Mouse (Mus musculus): ENCODE results near the gene Sptb.
A peak's percentile ranks its signal among the peaks of the same experiment; 100 is the strongest.

Gene Sptb

DNA sequence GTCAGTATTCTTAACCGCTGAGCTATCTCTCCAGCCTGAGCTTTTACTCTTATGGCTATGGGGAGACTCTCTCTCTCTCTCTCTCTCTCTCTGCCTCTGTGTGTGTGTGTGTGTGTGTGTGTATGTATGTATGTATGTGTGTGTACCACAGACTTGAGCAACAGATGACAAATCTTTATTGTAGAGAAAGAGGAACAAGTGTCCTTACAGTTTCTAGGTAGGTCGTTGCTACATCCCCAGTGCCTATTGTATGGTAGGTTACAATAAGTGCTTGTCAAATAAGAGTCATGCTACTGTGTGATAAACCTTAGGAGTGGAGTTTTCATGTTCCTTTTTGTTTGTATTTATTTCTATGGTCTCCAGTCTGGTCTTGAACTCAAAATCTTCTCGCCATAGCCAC, 170.2 kb downstream of the Sptb start:
- no peak for DNase-seq

DNA sequence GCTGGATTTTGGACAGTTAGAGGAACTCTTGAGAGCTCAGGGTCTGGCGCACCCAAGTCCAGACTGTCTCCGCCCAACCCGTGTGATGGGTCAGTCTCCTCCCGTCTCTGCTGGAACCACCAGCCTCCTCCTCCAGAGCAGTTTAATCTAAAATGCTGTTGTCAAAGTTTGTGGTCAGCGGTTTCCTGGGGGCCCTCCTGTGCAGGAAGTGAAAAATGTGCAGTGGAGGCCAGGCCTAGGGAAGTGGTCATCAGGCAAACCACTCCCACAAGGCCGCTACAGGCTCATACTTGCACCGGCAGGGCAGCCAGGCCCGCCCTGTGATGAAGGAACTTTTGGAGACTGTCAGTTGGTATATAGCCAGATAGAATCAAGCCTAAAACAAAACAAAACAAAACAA, 172.9 kb downstream of the Sptb start:
- DNase-seq, result peak; percentile 76

DNA sequence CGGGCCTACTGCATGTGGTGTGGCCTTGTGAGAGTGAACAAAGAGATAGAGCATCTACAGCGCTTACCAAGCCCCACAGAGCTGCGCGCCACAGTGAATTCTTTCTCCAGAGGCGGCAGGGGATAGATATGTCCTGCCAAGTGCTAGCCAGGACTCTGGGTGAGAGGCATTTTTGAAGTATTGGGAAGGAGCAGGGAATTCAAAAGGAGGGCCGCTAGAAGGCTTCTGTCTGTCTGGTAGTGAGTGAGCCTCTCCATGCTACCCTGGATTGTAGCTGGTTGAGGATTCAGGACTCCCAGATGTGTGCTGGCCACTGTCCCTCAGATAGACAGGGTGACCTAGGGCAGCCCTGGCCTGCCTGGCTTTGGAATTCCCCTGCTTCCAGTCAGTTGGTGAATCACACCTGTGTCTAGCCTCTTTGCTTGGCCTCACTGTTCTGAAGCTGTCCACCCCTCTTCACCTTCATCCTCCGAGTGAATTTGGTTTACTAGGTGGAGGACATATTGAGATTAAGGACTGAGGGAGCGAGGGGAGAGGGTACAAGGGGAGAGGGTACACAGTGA, 173.7 kb downstream of the Sptb start:
- DNase-seq, result no peak

DNA sequence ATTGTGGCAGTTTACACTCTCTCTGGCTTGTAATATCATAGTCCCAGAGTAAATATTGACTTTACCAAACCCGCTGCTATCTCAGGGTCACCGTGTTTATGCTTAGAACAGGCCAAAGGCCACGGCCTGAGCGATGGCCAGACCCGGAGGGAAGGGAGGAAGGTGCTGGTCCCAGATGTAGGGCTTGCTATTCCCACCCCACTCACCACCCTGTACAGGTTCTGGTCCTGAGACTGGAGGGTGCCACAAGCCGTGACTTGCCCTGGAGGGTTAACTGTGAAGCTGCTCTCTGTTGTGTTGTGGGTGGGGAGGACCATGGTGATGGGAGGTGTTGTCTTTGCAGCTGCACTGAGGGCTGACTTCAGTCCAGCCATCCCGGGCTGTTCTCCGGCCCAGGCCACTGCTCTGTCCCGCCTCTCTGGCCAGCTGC, 174.9 kb downstream of the Sptb start:
- no peak for DNase-seq

DNA sequence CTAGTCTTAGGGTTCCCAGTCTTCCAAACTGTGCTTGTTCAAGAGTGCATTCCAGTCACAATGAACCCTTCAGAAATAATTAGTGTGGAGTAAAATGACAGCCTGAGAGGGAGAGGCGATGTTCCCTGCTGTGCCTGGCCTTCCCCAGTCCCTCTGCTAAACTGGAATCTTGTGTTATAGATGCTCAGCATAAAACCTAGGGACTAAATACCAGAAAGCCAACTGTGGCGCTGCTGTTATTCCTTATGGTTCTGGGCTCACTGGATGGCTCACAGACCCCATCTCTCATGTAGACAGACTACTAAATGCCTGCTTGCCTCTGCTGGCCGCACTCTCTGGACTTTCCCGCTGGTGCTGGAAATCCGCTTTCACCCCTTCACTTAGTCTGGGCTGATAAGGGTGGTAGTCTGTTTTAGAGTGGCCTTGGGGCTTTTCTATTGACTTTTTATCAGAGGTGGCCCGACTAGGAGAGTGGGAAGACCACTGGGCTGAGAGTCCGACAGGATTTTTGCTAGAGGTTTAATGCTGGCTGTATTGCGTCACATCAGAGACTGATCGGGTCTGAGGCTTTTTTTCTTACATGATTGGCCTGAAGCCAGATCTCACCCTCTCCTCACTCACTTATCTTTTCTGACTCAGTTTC, 175.6 kb downstream of the Sptb start:
- DNase-seq, result no peak

DNA sequence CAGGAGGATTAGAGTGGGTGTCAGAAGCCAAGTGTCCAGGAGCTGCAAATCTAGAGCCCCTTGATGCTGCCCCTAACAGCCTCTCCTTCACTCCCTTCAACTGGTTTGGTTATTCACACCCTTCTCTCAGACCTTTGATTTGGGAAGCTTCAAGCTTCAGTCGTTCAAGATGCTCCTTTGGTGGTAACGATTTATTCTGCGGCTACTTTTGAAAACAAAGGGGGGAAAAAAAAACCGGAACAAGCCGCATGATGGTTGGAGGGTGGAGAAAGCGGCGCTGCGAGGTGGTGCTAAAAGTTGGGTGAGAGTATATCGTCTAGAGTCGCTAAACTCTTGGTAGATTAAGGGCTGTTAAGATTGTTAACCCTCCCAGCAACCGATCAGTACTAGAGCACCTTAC, 176.1 kb downstream of the Sptb start:
- no peak for DNase-seq

DNA sequence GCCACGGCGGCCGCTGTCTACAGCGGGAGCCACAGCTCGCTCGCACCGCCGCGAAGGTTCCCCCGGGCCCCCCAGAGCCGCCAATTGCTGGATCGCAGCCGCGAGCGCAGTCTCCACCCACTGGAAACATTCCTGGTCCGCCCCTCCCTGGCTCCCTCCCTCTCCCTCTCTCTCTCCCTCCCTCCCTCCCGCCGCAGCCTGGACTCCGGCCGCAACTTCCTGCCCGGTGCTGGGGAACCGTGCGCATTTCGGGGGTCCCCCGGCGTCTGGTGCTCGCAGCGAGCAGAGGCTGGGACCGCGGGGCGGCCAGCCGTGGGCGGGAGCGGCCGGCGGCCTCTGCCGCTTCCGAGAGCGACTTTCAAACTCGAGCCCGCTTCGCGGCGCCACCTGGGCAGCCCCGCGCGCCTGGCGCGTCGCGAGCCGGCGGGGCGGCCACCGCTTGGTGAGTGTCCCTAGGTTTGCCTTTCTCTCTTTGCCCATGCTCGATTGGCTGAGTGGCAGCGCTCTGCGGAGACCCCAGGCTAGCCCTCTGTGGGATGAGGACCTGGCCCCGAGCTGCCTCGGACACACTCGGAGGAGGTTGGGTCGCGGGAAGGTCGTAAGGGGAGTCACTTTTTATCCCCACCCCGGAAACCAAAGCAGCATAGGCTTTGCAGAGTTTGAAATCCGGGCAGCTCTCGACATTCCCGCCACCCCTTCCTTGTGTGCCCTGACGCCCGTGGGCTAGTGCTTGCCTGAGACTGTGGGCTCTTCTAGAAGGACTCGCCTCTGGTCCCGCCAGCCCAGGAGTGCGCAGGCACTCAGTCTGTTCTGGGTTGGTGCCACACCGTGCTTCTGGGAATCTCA, 176.7 kb downstream of the Sptb start:
- peak; percentile 77 to 82 for DNase-seq

DNA sequence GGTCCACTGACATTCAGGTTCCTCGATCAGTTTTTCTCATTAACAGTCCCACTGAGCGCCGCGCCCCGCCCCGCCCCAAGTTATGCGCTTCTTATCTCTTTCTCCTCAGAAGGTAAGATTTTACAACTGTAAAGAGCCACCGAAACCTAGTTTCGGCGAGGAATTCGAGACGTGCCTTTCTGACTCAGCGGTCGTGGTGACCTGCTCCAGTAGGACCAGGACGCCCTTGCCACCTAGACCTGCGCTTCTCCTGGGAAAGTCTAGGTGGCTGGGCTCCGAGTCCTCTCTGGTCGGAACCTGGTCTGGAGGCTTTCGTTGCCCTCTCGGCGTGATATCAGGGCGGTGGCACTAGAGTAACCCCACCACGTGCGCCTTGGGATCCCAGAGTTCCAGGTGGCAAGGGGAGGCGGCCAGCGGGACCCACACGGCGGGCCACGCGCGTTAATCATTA, 177.4 kb downstream of the Sptb start:
- DNase-seq, result no peak

DNA sequence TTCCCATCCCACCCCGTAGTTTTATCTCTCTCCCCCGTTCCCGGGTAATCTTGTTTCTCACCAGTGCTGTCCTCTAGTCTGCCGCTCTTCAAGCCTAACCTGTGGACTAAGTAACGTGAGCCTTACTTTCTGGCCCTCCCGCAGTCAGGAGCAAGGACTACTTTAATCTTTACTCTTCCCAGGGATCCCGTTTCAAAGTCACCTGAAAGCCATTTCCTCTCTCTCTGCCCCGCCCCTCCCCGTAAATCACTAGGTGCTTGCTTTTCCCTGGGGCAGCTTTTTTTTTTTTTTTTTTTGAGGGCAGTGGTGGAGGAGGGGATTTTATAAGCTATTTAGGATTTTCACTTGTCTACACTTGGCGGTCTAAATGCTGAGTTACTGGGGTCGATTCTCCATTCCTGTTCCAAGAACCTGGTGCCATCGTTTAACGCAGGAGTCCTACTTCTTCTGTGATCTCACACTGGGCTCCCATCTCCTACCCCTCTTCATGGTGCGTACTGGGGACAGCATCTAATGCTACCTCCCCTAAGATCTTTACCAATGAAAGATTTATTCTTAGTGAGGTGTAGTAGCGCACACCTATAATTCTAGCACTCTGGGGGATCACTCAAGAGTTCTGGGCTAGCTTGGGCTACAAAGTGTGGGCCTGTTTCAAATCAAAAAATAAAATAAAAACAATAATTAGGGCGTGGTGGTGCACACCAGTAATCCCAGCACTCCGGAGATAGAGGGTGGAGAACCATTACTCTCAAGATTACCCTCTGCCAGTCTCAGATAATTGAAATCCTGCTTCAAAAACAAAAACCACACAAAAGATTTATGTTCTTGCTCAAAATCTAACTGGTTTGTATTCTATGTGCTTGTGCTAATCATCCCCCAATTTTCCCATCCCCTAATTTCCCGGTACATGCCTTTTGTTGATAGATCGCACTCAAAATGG, 178.1 kb downstream of the Sptb start:
- DNase-seq, result no peak

DNA sequence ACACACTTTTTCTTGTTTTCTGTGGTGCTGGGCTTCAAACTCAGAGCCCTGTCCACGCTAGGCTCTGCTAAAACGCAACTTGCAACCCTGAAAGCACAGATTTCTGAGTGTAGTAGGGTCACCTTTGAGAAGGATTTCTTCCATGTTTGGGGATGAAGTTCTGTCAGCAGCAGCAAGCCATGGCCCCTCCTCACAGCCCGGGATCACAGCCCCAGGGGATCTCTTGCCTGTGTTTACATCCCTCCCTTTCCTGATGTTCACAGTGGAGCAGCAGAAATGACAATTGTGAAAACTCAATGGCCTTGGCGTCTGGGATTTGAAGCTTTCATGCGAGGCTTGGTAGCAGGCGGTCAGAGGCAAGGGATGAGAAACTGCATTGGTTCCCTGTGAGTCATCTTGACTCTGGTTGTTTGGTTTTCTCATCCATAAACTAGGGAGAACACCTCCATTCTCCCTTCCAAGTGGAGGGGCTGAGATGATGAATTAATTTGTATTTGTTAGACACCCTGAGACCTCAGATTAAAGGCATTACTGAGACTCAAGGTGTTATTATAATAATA, 179.7 kb downstream of the Sptb start, which contains the start of gene Plekhg3:
Gene Plekhg3 (plus strand): TSS at position 312 of the 560 bp plus-strand sequence.
- no peak for DNase-seq
